Mouse (Mus musculus) left cerebral cortex, postnatal 14 days (tissue): ENCODE data around the gene Commd8. TPM values are rescaled to one million over a fixed set of nuclear protein-coding genes. Genes with fewer than 3 reads are reported as not detected.
"Not testable (repeated sequence)": the region's sequence is repeated elsewhere in the genome, so short reads cannot be mapped to it uniquely, and the experiment has no call there.

ENCODE experiments used
- DNase-seq, 2 experiments: peaks; one replicate each; pipeline ENCODE4 v3.0.0; 2021 to 2022; ENCODE audit warnings: low spot score in 2 of 2, mixed read lengths in 1 of 2
- intact Hi-C: fragments of 180-260 bp; cut with DNase I; formaldehyde crosslinking; loops from one replicate; pipeline ENCODE4 v1.15.1; 2025
- total RNA-seq, 2 experiments: library from RNA; stranded (reverse); gene quantifications; 2 replicates each; pipeline ENCODE4 v1.2.3; 2021

The Commd8 gene
- total RNA-seq, 2 experiments from 2014 or later: 84.4 to 93.5 TPM

DNA sequence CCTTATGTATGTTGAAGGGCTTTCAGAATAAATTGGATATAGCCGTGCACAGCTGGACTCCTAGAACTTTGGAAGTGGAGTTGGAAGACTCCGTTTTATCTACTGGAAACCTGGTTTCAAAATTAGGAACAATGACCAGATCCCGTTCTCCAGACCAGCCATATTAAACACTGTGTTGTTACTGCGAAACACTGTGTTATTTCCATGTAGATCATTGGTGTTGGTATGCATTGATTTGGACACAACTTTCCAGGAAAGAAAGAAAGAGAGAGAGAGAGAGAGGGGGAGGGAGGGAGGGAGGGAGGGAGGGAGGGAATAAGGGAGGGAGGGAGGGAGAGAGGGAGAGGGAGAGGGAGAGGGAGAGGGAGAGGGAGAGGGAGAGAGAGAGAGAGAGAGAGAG, 7.1 kb upstream of the Commd8 start:
- intact Hi-C loops: loop anchor here (10.0 kb wide), 1 partner anchor 580 kb away; the partner anchor contains the start of gene Txk
- DNase-seq: no peak

DNA sequence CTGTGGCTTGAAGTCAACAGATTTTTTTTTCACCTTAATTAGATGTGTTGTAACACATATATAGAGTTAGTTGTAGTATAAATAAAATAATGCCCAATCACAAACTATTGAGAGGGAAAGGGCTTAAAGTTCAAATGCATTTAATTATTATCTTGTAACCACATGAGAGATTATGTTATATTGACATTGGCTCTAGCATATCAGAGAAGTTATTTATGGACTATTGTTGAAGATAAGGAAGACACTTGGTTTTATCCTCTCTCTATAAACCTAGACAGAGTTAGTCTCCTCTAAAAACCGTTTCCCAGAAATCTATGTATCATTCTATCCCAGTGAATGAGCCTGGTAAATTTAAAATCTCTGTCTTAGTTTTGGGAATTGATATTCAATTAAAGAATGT, 5.5 kb upstream of the Commd8 start:
- intact Hi-C loops: loop anchor here (2.0 to 10.0 kb wide), 2 partner anchors 95 to 581 kb away; partner anchors contain the start of gene Txk
- DNase-seq: no peak

DNA sequence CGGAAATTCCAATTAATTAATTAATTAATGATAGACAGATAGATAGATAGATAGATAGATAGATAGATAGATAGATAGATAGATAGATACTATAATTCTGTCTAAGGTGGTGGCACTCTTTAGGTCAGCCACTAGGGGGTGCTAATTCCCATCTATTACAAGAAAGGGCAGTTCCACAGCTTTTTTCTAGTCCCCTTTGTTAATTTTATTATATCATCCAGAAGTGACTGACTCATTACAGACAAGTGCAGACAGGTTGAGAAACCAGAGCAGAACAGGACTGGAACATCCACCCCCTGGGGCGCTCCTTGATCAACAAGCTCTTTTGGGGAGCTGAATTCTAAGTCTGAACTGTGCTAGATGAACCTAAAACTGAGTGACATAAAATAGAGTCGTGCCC, 4.7 kb upstream of the Commd8 start:
- no peak for DNase-seq
- intact Hi-C loops: loop anchor here (2.0 to 10.0 kb wide), 2 partner anchors 96 to 582 kb away; partner anchors contain the start of gene Txk

DNA sequence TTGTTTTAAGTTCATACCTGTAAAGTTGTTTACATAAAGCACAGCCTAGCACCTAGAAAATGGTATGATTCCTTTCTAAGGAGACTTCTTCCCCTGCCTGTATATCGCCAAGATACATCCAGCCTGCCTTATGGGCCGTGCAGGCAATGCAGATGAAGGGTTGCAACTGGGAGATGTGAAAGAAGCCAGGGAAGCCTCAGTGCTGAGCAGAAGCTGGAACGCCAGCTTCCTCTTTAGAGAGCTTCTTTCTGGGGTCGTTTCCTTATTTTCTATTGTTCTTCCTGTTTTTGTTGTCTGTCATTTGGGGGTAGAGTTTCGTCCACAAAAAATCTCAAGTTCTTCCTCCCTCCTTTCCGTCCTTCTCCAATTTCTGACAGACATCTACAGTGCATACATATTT, 2.1 kb upstream of the Commd8 start:
- intact Hi-C loops: loop anchor here (10.0 kb wide), 1 partner anchor 585 kb away; the partner anchor contains the start of gene Txk
- no peak for DNase-seq

DNA sequence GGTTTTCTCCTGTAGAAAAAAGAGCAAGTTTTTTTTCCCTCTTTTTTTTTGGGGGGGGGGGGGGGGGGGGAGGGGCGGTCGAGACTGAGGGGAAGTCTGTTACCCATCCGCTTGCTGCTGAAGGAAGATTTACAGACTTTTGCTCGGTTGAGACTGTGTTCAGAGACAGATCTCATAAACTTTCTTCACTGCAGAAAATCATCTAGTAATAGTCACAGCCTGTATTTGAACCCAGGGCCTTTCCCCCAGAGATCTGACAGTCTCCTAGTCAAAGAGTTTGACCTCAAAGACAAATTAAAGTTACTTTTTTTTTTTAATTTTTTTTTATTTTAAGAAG, 264 bp upstream of the Commd8 start:
- intact Hi-C loops: no loop called here

DNA sequence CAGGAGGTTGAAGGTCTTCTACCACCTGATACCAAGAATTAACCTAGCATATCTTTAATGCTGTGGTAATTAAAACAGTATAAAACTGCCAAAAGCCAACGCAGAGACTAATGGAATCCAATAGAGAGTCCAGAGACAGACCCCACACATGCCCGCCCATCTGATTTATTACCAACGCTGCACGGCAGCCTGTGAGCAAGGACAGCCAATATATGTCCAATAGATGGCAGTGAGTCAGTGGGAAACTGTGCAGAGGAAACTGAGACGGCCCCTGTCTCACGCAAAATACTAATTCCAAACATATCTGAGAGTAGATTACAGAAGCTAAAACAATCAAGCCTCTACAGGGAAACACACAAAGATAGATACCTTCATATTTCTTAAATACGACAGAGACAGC, 3.6 kb downstream of the Commd8 start:
- DNase-seq: no peak
- intact Hi-C loops: no loop called here

More for the DNA sequence above, 264 bp upstream of the Commd8 start:
- DNase-seq: no peak

DNA sequence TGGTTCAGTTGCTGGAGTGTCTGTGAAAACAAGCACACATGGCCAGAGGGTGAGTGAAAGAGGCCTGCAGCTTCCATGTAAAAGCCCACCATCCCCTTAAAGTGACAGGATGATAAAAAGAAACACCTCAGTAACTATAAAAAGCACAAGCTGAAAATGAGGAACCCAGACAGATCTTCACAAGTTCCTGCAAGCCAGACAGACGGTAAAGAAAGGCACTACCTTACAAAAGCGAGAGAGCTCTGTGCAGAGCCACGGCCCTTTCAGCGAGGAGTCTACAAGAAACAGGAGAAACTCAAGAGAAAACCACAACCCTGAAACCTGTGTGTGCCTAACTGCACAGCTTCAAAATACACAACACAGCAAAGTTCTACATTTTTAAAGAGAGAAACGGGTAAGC, 5.1 kb downstream of the Commd8 start:
- DNase-seq: no peak
- intact Hi-C loops: no loop called here

DNA sequence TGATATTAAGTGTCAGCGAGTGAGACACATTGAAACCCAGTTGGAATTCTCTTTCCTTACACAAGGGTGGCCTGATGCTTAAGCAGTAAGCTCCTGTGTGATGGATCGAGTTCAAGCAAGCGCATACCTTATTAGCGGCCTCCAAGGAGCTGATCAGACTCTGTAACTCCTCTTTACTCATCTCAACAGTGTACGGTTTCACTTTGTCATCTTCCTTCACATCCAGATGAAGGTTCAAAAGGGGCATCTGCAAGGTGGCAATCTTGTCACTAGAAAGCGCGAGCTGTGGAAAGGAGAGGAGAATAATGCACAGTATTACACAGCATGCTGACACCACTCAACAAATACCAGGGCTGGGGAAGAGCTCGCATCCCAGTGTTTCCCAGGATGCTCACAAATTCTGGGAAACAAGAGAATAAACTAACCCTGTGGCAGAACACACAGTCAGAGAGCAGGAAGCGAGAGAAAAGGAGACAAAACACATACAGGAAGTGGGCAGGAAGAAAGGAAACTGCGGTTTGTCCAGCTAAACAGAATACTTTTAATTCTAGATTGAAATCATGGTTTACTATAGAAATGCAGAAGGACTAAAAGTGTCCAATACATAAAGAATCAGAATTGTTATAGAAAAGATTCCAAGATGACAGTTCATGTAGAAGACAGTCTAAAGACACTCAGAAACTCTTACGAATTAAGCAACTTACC, 7.1 kb downstream of the Commd8 start:
- no peak for DNase-seq
- intact Hi-C loops: no loop called here

DNA sequence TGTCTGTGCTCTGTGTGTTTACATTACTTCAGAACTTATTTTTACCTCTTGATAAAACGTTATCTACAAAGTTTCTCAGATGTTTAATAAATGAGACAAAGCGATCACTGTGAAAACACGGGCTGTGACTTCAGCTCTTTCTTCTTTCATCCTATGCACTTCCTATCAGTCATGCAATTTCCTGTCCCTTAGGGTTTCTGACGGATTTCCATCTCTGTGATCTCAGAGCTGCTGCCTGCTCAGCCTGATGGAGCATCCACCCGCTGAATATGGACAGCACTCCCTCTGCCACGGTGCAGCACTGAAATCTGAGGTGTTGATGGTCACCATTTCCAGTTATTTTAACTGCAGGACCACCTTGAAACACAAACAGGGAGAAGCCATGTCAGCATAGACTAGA, 8.5 kb downstream of the Commd8 start:
- DNase-seq: no peak
- intact Hi-C loops: no loop called here

DNA sequence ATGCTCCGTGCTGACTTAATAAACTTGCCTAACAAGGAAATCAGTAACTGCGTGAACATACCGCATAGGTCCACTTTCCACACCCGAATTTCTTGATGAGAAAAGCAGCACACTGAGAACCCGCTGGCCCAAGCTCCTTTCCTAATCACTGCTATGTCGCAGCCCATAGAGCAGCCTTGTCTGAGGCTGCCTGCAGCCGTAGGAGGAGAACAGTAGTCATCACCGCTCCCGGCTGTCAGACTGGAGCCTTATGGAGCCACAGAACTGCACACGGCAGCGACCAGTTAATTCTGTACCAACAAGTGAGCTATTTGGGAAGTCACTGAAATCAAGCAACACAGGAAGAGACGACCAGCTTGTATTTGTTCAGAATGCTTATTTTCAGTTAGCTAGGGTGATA, 9.3 kb downstream of the Commd8 start:
- no peak for DNase-seq
- intact Hi-C loops: no loop called here

DNA sequence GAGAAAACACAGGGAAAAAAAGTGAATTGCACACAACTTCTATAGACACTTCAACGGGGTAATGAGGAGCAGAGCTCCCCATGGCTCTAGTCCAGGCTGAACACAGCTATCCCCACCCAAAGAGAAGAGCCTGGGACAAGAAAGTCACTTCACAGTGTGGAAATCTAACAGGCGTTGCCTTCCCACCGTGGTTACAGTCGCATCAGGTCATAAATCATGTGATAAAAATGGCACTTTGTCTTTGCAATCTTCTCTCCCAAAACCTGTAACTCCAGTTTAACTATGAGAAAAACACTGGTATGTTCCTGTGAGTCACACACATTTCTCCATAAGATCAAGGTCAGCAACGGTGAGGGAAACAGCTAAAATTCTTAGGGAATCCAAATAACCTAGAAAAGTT, 11.4 kb downstream of the Commd8 start:
- intact Hi-C loops: no loop called here
- no peak for DNase-seq

DNA sequence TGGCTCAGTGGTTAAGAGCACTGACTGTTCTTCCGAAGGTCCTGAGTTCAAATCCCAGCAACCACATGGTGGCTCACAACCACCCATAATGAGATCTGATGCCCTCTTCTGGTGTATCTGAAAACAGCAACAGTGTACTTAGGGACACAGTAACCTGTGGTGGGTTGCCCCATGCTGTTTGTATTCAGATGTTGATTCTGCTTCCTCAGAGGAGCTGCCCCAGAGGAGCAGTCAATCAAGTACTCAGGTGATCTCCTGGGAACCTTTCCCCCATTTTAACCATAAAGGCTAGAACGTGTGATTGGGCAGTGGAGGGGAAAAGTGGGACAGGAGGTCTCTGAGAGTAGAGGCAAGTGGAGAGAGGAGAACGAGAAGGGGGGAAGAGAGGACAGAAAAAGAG, 12.3 kb downstream of the Commd8 start:
- DNase-seq, intact Hi-C loops: not testable (repeated sequence)

DNA sequence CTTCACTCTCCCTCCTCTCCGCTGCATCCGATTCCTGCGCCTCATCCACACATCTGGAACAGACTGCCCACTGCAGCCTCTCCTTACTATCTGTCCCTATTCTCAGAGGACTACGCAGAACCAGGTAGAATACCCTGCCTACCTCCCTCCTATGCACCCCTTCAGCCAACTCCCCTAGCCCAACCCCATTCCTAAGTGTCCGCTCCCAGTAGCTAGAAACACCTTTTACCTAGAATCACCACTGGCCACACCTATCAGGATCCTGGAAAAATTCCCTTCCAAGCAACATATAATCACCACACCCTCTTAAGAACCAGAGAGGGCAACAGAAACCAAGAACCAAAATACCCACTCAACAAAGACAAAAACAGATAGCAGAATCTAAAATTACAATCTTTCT, 17.1 kb downstream of the Commd8 start:
- no peak for DNase-seq
- intact Hi-C loops: no loop called here

DNA sequence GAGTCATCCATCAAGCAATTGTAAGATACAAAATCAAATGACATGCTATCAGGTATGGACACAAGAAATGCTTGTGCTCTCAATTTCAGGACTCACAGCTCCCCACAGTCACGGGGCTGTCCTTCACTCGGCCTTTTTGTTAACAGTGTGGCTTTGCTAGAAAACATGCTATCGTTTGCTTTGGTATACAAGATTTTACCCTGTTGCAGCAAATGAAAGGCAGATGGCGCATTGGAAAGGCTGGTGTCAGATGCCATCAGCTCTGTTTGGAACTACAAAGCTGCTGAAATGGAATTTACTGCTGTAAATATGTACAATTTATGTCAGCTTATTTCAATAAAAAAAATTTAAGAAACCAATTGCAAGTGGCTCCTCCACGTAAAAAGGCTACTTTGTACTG, 19.3 kb downstream of the Commd8 start:
- no peak for DNase-seq
- intact Hi-C loops: no loop called here

DNA sequence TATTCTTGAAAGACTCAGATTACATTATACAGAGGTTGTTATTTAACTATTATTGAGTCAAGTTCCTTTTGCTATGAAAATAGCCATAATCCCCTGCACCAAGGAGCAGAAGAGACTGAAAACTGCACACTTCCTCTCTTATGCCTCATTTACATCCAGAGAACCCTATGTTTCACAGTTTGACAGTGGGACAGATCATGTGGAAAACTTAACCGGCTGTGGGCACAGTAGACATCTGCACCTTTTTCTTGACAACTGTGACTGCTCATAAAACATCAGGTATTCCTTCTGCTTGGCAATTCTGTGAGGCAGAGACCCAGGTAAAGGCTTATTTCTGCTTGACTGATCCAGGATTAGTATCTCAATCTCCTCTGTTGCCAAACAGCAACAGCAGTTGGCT, 28.4 kb downstream of the Commd8 start:
- intact Hi-C loops: no loop called here
- DNase-seq: no peak

DNA sequence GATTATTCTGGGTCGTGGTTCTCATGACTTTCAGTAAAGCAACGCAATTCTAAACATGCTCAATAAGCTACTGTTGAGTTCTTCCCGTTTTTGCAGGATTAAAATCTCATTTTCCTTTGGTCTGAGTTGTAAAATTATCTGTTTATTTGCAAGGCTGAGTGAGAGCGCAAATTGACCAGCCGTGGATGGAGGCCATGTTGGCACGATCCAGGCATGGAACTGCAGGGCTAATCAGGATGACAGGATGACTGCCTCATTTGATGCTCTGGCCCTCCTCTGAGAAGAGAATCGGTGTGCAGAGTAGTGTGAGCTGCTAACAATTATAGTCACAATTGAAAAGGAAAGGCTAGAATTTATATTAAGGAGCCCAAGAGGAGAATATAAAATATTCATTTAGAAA, 29.7 kb downstream of the Commd8 start:
- intact Hi-C loops: no loop called here
- no peak for DNase-seq

DNA sequence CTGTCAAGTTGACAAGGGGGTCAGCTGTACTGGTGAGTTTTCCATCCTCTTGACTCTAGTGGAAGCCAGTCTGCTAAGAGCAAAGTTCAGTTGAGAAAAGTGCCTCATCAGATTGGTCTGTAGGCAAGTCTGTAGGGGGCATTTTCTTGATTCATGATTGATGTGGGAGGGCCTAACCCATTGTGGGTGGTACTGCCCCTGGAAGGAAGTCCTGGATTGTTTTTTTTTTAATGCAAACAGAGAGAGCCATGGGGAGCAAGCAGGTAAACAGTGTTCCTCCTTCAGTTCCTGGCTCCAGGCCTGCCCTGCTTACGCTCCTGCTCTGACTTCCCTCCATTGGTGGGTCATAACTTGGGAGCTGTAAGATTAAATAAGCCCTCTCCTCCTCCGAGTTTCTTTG, 34.1 kb downstream of the Commd8 start:
- intact Hi-C loops: no loop called here
- DNase-seq: no peak

DNA sequence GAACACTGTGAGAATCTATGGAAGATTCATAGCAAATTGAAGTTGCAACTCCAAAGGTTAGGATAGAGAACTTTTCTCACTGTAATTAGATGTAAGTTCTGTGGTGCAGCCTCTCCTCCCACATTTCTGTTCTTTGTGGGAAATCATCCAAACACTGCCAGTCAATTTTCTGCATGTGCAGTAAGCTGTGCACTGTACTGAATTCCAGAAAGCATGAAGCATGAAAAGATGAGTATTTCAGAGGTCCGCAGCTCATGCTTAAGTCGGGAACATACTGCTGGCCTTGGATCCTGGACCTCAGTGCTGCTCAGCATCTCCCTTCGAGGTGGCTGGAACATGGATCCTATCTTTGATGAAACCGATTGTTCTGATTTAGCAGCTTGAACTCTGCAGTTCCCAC, 41.3 kb downstream of the Commd8 start:
- intact Hi-C loops: no loop called here
- DNase-seq: no peak

DNA sequence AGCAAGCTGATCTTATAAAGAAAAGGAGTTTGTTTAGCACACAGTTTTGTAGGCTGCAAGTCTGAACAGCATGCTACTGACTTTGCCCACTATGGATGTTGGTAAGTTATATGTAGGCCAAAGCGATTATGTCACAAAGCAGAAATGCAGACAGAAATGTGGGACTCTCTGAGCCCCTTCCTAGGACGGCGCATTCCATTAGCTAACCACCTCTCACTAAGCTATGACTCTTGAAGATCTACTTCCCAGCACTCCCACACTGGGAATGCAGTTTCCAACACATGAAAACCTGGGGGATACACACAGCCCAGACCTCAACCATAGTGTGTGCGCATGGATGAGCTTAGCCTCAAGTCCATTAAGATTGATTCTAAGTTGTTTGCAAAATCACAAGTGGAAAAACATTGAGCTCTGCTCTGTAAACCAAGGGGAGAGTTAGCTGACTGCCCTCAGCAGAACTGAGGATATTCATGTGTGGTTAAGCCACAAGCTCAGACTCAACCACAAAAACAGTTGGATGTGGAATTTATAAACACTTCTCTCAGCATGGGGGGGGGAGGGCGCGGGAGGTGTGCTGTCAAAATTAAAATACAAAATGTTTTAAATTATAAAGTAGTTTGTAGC, 45.5 kb downstream of the Commd8 start:
- intact Hi-C loops: no loop called here
- no peak for DNase-seq
